Mouse (Mus musculus) R1 (cell line): Measurements from ENCODE around the gene Pop5.

ENCODE experiments used
- DNase-seq: peaks from one replicate; pipeline ENCODE4 v3.0.0-alpha.2; 2018; ENCODE audit warnings: low read depth, low spot score

The Pop5 gene

DNA sequence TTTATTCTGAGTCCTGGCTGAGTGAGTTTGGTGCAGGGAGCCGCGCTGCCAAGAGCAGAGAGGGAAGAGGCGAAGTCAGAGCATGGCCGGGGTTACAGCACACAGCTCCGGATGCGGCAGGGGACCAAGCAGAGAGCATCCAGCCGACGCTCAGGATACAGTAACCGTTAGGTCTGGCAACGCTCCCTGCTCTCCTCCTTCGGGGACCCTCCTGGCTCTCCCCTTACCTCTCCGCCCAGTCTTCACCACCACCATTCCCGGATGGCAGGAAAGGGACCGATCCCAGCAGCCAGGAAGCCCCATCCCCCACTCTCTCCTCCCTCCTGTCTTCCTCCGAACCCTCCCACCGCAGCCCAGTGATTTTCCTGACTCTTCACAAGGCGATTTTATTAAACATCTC is 20.8 kb upstream of the Pop5 start:
- DNase-seq = peak; percentile 49

DNA sequence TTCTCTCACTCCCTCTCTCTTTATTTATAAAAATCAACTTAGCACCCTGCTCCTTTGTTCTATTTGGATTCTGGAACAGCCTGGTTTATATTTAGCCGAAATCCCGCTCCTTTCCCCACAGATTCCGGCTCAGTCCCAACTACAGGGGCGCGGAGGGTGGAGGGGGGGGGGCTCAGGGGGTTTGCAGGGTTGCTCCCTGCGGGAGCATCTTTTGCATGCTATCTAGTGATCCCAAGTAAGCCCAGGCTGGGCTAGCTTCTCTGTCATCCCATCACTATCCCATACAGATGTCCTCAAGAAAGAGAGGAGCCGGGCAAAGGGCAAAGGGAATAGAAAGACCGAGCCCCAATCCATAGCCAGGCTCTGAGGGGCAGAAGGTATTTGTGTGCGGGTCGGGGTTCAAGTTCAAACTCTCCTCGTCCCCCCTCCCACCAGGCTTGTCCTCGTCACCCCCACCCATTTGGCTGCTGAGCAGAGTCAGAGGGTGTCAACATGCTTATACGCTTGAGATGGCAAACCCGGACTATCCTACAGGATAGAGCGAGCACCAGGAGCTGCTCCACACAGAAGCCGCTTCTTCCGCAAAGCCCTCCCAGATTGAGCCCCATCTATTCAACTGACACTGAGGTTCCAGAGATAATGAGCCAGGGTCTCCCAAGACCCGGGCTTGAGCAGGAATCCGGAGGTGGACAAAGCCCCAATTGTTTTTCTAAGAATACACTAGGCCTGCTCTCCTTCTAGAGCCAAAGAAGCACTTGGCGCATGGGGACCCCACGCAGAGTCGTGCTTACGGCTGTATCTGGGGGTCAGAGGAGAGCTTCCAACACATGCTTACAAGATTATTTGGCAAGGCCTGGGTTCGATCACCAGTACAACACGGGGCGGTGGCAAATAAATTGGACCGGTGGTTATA is 20.1 kb upstream of the Pop5 start:
- no peak for DNase-seq

DNA sequence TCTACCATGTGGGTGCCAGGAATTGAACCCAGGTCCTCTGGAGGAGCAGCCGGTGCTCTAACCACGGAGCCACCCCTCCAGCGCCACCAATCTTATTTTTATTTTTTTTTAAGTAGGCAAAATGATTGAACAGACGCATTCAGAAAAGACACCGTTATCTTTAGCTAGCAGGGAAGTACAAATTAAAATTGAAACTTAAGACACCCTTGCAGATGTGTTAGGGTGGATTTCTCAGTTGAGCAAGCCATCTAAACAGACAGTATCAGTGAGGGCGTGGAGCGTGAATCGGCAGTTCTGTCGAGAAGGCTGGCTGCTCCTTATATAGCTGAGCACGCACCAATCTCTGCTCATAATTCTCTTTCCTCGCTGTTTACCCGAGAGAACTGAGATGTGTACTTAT is 17.6 kb upstream of the Pop5 start:
- no peak for DNase-seq

DNA sequence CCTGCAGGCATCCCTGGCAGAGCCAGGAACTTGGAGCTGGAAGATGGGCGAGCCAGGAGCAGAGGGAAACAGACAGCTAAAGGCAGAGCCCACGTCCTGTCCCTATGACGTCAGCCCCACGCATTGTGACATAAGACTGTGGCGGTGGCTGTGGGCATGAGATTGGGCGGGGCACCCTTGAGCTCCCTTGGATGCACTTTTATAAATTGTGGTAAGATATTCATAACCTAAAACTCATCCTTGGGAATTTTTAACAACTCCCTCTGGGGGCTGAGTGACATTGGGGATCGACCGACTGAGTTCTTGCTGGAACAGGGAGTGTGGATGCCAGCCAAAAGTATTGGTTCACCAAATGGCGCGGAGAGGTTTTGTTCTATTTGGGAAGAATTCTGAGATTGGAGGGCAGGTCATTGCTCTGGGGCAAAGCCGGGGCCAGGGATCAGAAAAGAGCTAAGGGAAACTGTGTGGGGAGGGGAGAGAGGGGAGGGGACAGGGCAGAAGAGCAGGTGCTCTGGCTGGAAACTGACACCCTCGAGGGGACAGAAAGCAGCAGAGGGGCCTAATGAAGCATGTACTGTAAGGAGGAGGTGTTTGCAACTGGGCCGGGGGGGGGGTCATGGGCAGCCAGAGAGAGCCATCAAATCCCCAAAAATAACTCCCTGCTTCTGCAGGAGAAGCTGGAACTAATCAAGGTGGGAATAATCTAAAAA is 14.6 kb upstream of the Pop5 start:
- DNase-seq = no peak

DNA sequence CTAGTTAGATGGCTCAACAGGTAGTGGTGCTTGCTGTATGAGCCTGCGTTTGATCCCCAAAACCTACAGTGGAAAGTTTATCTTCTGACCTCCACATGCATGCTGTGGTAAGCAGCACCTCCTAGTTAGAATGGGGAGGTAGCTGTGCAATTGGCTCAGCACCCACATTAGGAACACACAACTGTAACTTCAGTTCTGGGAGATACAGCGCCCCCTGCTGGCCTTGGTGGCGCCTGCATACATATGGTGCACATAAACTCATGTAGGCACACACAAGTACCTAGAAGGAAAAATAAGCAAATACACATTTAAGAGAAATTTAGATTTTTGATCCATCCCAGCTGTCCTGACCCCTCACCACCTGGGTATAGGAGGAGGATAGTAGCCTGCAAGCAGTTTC is 13.2 kb upstream of the Pop5 start:
- peak; percentile 56 for DNase-seq

DNA sequence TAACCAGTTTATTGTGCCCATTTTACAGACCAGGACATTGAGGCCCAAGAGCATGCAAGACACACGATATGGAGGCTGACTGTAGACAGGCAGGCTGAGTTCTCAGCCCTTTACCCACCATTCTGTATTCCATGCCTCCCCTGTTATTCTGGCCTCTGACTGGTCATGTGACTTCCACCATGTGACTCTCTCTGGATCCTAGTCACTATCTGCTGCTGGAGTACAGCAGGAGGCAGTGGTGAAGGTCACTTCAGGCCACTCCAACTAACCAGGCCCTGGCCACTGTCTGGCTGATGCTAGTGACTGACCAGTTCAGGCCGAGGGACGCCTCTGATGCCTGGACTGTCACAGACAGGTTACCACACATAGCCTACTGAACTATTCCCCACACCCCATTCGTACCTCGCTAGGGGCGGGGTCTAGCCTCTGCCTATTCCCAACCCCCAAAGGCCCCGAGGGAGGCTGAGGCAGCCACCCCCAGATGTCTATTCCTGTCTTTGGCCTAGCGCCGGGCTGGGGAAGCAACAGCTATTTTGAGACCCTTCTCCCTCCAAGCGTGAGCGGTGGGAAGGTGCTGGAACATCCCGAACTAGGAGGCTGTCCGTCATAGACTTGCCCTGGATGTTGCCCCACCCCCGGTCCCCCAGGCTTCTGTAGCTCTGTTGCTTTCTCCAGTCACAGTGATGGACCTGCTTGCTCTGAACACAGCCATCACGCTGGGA is 4.6 kb upstream of the Pop5 start:
- DNase-seq = peak; percentile 36

DNA sequence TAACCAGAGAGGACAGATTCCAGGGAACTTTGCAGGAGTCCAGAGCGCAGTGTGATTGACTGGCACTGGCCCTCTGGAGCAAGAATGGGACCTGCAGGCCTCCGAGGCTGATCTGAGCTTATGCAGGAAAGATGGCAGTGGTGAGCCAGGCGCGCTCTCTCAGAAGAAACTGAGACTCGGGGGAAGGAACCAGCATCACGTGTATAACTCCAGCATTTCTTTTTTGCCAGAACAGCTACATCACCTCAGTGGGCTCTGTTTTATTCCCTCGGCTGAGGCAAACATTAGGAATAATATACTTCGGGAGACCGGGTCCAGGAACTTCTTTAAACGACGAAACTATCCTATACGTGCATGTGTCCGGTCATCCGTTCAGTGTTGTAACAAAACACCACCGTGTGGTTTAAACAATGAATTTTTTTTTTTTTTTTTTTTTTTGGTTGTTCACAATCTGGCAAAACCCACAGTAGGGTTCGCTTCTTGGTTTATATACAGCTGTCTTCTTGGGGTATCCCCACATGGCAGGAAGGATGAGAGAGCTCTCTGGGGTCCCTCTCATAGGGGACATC is 4.0 kb upstream of the Pop5 start:
- no peak for DNase-seq

DNA sequence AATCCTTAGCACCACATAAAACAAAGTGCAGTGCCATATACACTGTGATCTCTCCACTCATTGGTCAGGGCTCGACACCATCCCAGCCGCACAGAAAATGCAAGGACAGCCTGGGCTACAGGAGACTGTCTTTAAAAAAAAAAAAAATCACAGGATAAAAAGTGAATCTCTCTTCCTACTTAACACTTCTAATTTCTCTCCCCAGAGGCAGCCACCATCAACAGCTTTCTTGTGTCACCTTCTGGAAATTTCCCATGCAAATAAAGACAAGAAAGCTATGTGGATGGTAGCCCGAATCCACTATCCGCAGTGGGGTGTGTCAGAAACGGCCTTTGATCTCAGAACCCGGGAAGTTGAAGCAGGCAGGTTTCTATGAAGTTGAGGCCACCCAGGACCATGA is 3.1 kb upstream of the Pop5 start:
- peak; percentile 44 for DNase-seq

DNA sequence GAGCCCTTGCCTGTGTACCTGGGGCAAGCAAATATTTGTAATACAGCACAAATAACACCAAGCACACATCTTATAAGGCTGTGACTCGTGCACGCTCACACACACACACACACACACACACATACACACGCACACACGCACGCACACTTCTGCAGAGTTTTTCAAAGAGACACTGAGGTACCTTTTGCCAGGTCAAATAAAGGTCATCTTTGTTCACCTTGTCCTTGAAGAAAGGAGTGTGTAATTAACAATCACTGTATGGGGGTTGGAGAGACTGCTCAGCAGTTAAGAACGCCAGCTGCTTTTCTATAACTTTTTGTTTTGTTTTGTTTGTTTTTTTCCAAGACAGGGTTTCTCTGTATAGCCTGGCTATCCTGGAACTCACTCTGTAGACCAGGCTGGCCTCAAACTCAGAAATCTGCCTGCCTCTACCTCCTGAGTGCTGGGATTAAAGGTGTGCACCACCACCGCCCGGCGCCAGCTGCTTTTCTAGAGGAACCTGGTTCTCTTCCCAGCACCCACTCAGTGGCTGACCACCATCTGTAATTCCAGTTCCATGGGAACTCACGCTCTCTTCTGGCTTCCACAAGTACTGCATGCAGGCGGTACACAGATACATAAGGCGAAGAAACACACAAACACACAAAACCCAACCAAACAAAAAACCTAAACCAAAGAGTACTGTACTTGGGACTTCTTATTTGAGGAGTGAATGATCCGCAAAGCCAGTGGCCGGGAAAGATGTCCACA is 2.4 kb upstream of the Pop5 start:
- DNase-seq = peak; percentile 76

DNA sequence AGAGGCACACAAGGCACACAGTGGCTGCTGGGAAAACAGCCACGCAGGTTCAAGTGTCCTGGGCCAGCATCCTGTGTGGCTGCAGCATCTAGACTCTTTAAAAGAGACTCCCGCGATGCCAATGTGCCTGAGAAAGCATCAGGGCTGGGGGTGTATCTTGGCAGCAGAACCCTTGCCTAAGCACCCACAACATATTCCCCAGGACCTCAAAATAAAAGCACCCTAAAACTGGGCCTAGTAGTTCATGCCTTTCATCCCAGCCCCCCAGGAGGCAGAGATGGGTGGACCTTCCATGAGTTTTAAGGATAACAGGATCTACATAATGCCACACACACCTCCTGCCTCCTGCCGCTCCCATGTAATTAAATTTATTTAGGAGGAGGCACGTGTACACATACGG is 1.1 kb upstream of the Pop5 start:
- DNase-seq = no peak

DNA sequence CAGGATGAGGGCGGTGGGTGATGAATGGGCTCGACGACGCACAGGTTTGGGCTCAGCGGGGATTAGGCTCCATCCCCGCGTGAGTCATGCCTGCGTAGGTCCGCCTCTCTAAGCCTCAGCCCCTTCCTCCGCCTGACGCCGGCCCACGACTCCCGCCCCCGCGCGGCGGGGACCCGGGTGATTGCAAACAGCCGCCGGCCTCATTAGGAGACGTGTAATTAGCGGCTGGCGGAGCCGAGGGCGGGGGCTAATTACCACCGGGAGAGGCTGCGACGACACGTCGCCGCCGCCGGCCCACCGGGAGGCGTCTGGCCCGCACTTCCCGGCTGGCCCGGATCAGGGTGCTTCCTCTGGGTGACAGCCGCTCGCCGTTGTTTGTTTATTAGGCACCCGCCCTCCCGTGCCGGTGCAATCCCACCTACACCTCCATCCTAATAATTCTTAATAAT is 289 bp upstream of the Pop5 start:
- DNase-seq = peak; percentile 66

DNA sequence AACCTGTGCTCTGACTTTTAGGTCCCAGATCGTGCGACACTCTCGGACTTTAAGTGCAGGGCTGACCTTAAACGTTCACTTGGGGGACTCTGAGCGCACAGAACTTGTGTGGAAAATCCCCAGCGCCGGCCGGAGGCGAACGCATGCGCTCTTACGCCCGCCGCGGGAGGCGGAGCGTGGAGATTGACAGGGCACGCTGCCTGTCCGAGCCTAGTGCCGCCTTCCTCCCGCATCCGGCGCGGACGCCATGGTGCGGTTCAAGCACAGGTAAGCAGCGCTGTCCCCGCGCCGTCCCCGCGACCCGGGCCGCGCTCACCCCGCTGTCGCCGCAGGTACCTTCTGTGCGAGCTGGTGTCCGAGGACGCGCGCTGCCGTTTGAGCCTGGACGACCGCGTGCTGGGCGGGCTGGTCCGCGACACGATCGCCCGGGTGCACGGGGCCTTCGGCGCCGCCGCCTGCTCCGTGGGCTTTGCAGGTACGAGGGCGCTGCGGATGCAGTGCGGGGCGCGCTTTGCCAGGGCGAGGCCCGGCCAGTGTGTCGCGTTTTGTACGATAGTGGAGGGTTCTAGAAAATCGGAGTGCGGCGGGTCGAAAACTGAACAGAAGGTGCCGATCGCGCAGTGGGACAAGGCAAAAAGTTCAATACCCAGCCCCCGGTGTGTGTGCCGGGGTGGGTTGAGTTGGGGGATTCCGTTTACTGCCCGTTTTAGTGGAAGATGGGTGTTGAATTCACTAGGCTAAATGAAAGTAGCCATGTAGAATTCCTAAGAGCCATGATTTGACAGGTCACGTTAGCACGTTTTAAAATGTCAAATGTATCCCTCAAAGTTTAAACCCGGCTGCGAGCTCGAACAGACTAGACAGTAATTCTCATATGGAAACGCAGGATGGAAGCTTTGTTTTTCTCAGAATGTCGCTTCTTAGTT is 2.4 kb downstream of the Pop5 start:
- DNase-seq = peak; percentile 94

DNA sequence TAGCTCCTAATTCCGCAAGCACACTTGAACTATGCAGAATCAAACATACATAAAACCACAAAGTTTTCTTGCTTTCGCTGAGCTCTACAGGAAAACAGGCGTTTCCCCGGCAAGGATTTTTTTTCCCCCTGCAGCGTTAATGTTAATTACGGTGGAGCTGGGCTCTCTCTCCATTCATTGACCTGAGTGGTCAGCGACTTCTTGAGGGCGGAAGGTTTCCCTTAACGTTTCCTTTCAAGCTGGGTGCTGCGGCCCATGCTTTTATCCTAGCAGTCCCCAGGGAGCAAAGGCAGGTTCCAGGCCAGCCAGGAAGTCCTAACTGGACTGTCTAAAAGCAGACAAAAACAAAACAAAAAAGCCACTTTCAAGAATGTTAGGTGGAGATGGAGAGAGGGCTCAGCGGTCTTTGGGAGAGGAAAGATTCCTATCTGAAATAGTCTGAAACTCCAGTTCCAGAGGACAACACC is 3.1 kb downstream of the Pop5 start:
- no peak for DNase-seq

DNA sequence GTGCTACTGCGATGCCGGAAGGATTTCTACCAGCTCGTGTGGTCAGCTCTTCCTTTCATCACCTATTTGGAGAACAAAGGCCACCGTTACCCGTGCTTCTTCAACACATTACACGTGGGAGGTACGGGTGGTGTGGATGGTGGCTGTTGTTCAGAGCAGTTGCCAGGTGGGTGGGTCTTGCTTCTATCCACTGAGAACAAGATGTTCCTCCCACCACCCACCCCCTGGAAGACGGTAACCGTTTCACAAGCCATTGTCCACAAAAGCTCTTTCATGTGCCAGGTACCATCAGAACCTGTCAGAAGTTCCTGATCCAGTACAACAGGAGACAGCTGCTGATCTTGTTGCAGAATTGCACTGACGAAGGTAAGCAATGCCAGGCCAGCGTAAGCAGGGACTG is 4.6 kb downstream of the Pop5 start:
- peak; percentile 23 for DNase-seq

DNA sequence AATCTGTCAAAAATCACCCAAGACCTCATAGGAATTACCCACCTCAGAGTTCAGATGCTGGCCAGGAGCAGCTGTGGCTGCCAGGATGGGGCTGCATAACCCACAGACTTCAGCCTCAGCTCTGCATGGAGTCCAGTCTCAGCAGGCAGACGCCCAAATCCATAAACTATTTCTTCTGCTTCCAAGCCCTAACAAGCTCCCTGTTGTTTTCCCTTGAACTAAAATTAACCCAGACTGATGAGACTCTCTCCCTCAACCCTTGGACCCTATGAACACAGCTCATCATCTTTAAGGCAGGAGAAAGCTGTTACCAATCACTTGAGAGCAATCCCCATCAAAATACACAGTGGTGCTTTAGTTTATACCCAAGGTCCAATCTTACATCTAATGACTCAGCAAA is 19.8 kb downstream of the Pop5 start:
- no peak for DNase-seq

DNA sequence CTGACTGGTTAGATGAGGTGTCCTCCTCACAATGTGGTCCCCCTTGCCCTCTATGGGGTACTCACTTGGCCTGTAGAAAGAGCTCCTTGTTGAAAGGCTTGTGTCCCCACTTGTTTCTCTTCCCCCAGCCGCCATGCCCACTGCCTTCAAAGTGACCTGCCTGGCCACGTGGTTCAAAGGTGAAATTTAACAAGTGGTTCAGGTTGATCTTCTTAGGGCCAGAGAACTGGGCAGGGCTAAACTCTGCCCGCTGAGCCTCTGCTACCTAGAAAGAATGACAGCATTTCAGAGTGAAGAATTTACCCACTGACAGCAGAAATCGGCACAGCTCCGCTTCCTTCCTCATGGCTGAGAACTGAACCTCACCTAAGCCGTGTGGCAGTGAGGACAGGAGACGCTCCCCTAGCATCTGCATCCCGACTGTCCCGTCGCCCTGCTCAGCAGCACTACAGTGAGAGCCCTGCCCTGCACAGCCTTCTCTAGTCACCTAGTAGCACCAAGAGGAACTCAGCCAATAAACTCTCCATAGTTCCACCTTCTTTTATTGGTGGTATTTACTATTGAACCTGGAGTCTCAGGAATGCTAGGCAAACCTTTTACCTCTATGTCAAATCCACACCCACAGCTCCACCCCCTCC is 21.4 kb downstream of the Pop5 start:
- no peak for DNase-seq

DNA sequence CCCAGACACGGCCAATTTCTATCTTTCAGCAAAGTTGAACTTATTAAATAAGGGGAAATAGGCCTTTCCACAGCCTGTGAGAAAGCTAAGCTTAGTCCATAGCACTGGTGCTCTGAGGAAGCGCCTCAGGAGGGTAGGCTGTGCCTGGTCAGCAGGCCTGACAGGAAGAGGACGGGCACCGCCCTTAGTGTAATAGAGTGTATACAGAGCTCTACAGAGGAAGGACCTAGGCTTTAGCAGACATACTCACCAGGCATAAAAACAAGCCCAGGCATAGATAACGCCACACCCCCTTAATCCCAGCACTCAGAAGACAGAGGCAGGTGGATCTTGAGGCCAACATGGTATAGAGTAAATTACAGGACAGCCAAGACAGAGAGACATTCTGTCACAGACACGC is 24.7 kb downstream of the Pop5 start:
- DNase-seq = peak; percentile 50

DNA sequence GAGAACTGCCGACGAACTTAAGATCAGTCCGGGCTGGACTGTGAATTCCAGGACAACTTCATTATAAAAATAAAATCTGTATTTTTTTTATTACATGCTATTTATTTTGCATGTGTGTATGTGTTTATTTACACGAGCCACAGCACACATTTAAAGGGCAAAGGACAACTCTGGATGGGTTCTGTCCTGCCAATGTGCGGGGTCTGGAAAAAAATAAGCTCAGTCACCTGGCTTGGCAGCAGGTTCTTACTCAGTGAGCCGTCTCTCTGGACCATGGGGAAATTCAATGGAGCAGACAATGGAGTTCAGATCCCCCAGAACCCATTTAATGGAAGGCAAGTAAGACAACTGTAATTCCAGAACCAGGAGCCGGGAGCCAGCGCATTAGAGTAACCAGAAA is 25.5 kb downstream of the Pop5 start:
- no peak for DNase-seq

DNA sequence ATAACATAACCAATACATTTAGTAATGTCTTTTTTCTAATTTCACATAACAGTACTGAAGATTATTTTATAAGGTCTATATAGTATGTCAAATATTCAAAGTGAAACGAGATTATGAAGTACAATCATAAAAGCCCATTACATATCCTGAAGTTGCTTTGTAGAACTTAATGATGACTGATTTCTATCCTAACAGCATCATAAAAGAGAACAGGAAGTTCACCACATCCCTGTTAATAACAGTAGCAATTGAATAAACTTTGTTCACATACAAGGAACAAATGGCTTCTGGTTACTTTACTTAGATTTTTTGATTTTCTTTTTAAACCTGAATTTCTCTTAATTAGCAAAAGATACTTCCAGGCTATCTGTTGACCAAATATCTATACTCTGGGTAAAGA is 26.2 kb downstream of the Pop5 start:
- no peak for DNase-seq
